Mouse (Mus musculus) midbrain, embryonic 14.5 days (tissue): ENCODE results near the gene Catsperg1. TPM values are rescaled to one million over a fixed set of nuclear protein-coding genes. Genes with fewer than 3 reads are reported as not detected.
A peak's percentile ranks its signal among the peaks of the same experiment; 100 is the strongest.
"Not testable (repeated sequence)": the region's sequence is repeated elsewhere in the genome, so short reads cannot be mapped to it uniquely, and the experiment has no call there.

Source experiments
- ATAC-seq: fragments of 200-750 bp; cut with Nextera tagmentation; 2 replicates; pipeline ENCODE4 v1.8.0; 2017; ENCODE audit warnings: moderate number of reproducible peaks, moderate library complexity; ENCODE audit not compliant: low FRiP score, low TSS enrichment
- DNase-seq: peaks from one replicate; pipeline ENCODE4 v3.0.0-alpha.2; 2015
- H3K27ac ChIP-seq: fragments of 300-500 bp; sonication (generic); replicated peaks from 2 replicates; pipeline ENCODE4 v1.5.1; 2014; ENCODE audit warnings: mild to moderate bottlenecking, low read depth, low read length, moderate library complexity
- H3K27me3 ChIP-seq: fragments of 300-500 bp; sonication (generic); 2 replicates; pipeline ENCODE4 v1.6.1; 2014; ENCODE audit warnings: low read length, control low read depth, mixed read lengths; ENCODE audit not compliant: control insufficient read depth, insufficient read depth
- H3K36me3 ChIP-seq: fragments of 300-500 bp; sonication (generic); 2 replicates; pipeline ENCODE4 v1.6.1; 2014; ENCODE audit warnings: low read length, control low read depth; ENCODE audit not compliant: control insufficient read depth, insufficient read depth
- H3K4me1 ChIP-seq: fragments of 300-500 bp; sonication (generic); 2 replicates; pipeline ENCODE4 v1.6.1; 2014; ENCODE audit warnings: mild to moderate bottlenecking, antibody characterized with exemption, low read length, control low read depth; ENCODE audit not compliant: control insufficient read depth, insufficient read depth
- H3K4me2 ChIP-seq: fragments of 300-500 bp; sonication (generic); 2 replicates; pipeline ENCODE4 v1.6.1; 2014; ENCODE audit warnings: mild to moderate bottlenecking, low read length, moderate library complexity
- H3K4me3 ChIP-seq: fragments of 300-500 bp; sonication (generic); replicated peaks from 2 replicates; pipeline ENCODE4 v1.5.1; 2014; ENCODE audit warnings: low read depth, low read length
- H3K9ac ChIP-seq: fragments of 300-500 bp; sonication (generic); replicated peaks from 2 replicates; pipeline ENCODE4 v1.6.1; 2014; ENCODE audit warnings: mild to moderate bottlenecking, low read length, moderate library complexity
- H3K9me3 ChIP-seq: fragments of 300-500 bp; sonication (generic); 2 replicates; pipeline ENCODE4 v1.6.1; 2016; ENCODE audit warnings: low read length, control low read depth, mixed read lengths; ENCODE audit not compliant: control insufficient read depth
- WGBS: fragments of 180-500 bp; shearing (Covaris S2); extraction: QIAGEN DNeasy Blood & Tissue Kit; methylation state at CpG from one replicate; pipeline ENCODE4 v1.1.7; 2014; 5-methylcytosine and 5-hydroxymethylcytosine counted together
- polyA plus RNA-seq: library from polyadenylated mRNA; unstranded; fragments of >200 nt; fragmentation: Nextera tagmentation; extraction: Ambion mirVana; gene quantifications from 2 replicates; pipeline ENCODE4 v1.2.1, GENCODE M21; 2014

Gene Catsperg1
- polyA plus RNA-seq, 1 experiment from 2014 or later = 3.6 TPM

GRCm38 (mm10) chr7:29247706-29248105, 33.9 kb upstream of the Catsperg1 start:
- 16% methylated on average over 19 of the region's 19 CpGs for WGBS
- Histone ChIP-seq H3K36me3 (peaks cover 17% of the 10 kb centered on the region), H3K4me2 (peak overlapping the region; percentile 35), H3K27ac (no peak overlapping the region), H3K27me3 (peaks cover 17% of the 10 kb centered on the region), H3K4me3 (peak overlapping the region; percentile 7; the same call in 1 of the 2 replicates), H3K9ac (0 out of 2 replicates have a peak overlapping the region, but pooled peaks have one; percentile 26), H3K9me3 (no peaks in the 10 kb centered on the region), H3K4me1 (no peaks in the 10 kb centered on the region)
- ATAC-seq (no peak), DNase-seq (no peak)

DNA sequence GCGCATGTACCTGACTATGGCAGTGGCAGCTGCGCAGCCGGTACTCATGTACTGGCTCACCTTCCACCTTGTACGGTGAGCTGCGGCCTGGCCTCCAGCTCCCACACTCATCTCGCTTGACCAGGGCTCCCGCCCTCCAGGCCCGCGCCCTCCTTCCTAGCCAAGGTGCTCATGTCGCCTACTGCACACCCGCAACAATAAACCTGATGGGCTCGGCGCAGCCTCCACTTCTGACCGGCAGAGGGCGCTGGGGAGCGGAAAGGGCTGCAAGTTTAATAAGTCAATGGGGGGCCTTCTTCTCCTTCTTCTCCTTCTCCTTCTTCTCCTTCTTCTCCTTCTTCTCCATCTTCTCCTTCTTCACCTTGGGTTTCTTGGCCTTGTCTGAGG, 33.5 kb upstream of the Catsperg1 start:
- H3K4me1 ChIP-seq = no peaks in the 10 kb centered on the region
- 27% methylated on average over 16 of the region's 16 CpGs for WGBS
- no peak for ATAC-seq
- no peak overlapping the region for H3K27ac ChIP-seq
- peaks cover 17% of the 10 kb centered on the region for H3K36me3 ChIP-seq
- H3K9ac ChIP-seq = no peak overlapping the region
- H3K4me3 ChIP-seq = peak overlapping the region; percentile 7; the same call in 1 of the 2 replicates
- H3K27me3 ChIP-seq = peaks cover 17% of the 10 kb centered on the region
- H3K4me2 ChIP-seq = peak overlapping the region; percentile 35
- H3K9me3 ChIP-seq = no peaks in the 10 kb centered on the region
- peak; percentile 80 for DNase-seq

- 88% methylated on average over 21 of the region's 21 CpGs for WGBS
Measured at GRCm38 (mm10) chr7:29246619-29247313, 32.9 kb upstream of the Catsperg1 start.

GRCm38 (mm10) chr7:29246015-29246414, 32.2 kb upstream of the Catsperg1 start:
- Histone ChIP-seq H3K4me1 (no peaks in the 10 kb centered on the region), H3K27ac (no peak overlapping the region), H3K9ac (no peak overlapping the region), H3K4me2 (no peak overlapping the region), H3K27me3 (peaks cover 17% of the 10 kb centered on the region), H3K9me3 (no peaks in the 10 kb centered on the region), H3K36me3 (peaks cover 17% of the 10 kb centered on the region), H3K4me3 (no peak overlapping the region)
- DNase-seq = no peak
- WGBS = 92% methylated on average over 5 of the region's 5 CpGs
- no peak for ATAC-seq

More at GRCm38 (mm10) chr7:29246619-29247313, 32.9 kb upstream of the Catsperg1 start:
- Histone ChIP-seq H3K4me3 (no peak overlapping the region), H3K36me3 (peaks cover 17% of the 10 kb centered on the region), H3K4me2 (no peak overlapping the region), H3K27ac (no peak overlapping the region), H3K27me3 (peaks cover 17% of the 10 kb centered on the region), H3K4me1 (no peaks in the 10 kb centered on the region), H3K9ac (no peak overlapping the region), H3K9me3 (no peaks in the 10 kb centered on the region)
- no peak for ATAC-seq
- DNase-seq = no peak

- Histone ChIP-seq H3K4me1 (no peaks in the 10 kb centered on the region), H3K36me3 (peaks cover 17% of the 10 kb centered on the region), H3K4me3 (no peak overlapping the region), H3K9ac (no peak overlapping the region), H3K27ac (no peak overlapping the region), H3K9me3 (no peaks in the 10 kb centered on the region), H3K27me3 (peaks cover 17% of the 10 kb centered on the region), H3K4me2 (no peak overlapping the region)
- ATAC-seq (no peak), DNase-seq (peak; percentile 28)
- 84% methylated on average over 7 of the region's 7 CpGs for WGBS
Measured at GRCm38 (mm10) chr7:29244732-29245416, 31.0 kb upstream of the Catsperg1 start.

GRCm38 (mm10) chr7:29238019-29238967, 24.5 kb upstream of the Catsperg1 start, which contains the start of gene Yif1b:
Yif1b (plus strand) TSS chr7:29238329.
- peak within 1 kb of the TSS; percentile 65 for H3K9ac ChIP-seq

DNA sequence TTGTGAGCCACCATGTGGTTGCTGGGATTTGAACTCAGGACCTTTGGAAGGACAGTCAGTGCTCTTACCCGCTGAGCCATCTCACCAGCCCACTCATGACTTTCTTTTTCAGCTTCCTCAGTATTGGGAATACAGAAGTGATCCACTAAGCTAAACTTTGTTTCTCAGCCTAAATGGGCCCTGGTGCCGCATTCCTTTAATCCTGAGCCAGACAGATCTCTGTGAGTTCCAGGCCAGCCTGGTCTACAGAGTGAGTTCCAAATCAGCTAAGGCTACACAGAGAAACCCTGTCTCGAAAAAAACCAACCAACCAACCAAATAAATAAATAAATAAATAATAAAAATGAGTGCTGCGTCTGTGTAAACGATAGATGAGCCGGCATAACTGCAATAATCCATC, 23.8 kb upstream of the Catsperg1 start:
- peak; percentile 34 for DNase-seq
- not testable (repeated sequence) for H3K36me3 ChIP-seq, H3K4me1 ChIP-seq, H3K9me3 ChIP-seq, H3K9ac ChIP-seq
- Histone ChIP-seq H3K27me3 (peaks cover 12% of the 10 kb centered on the region), H3K4me2 (peak overlapping the region; percentile 79), H3K4me3 (peak overlapping the region; percentile 68), H3K27ac (peak overlapping the region; percentile 87)
- ATAC-seq = peak; percentile 8; the same call in 1 of the 2 replicates
- WGBS = 32% methylated on average over 6 of the region's 6 CpGs

More at GRCm38 (mm10) chr7:29238019-29238967, 24.5 kb upstream of the Catsperg1 start, which contains the start of gene Yif1b:
- no peaks in the 10 kb centered on the region for H3K9me3 ChIP-seq
- DNase-seq = peak; percentile 99
- 0 out of 2 replicates have a peak, but pooled peaks cover 4% of the 10 kb centered on the region for H3K4me1 ChIP-seq
- ATAC-seq = peak; percentile 98
- under 1% methylated on average over 60 of the region's 60 CpGs for WGBS
- peaks cover 7% of the 10 kb centered on the region; the same call in 1 of the 2 replicates for H3K27me3 ChIP-seq
- no peaks in the 10 kb centered on the region for H3K36me3 ChIP-seq
- peak within 1 kb of the TSS; percentile 79 for H3K4me2 ChIP-seq
- peak within 1 kb of the TSS; percentile 68 for H3K4me3 ChIP-seq
- H3K27ac ChIP-seq = peak within 1 kb of the TSS; percentile 87

- H3K4me1 ChIP-seq = 0 out of 2 replicates have a peak, but pooled peaks cover 7% of the 10 kb centered on the region
- H3K4me3 ChIP-seq = no peak overlapping the region
- H3K27me3 ChIP-seq = peaks cover 22% of the 10 kb centered on the region
- DNase-seq = no peak
- no peak overlapping the region for H3K27ac ChIP-seq
- no peak for ATAC-seq
- no peak overlapping the region for H3K9ac ChIP-seq
- no peaks in the 10 kb centered on the region for H3K9me3 ChIP-seq
- no peak overlapping the region for H3K4me2 ChIP-seq
- 89% methylated on average over 4 of the region's 4 CpGs for WGBS
- H3K36me3 ChIP-seq = no peaks in the 10 kb centered on the region
Measured at GRCm38 (mm10) chr7:29236593-29236992, 22.8 kb upstream of the Catsperg1 start.
